Mouse (Mus musculus): ENCODE results near the gene Olfr295. TPM values are rescaled to one million over a fixed set of nuclear protein-coding genes. Genes with fewer than 3 reads are reported as not detected.

Olfr295 gene
- not detected for polyA plus RNA-seq (2014; fragmentation: Illumina TruSeq; extraction: RNeasy Lipid Tissue Mini Kit (QIAGEN cat#74804); ENCODE audit: low read depth, low replicate concordance)

GRCm38 (mm10) chr7:86583562-86583961 is at the start of gene Olfr295:
Olfr295 (plus strand) TSS chr7:86583862.

GRCm38 (mm10) chr7:86616543-86616942 is 32.9 kb downstream of the Olfr295 start, which contains the start of gene Olfr294:
Olfr294 (minus strand) TSS chr7:86616643.

Other genes with a start within 250 kb of the Olfr295 start
- gene Olfr307, start 246.3 kb upstream of the Olfr295 start, polyA plus RNA-seq (2014; fragmentation: Illumina TruSeq; extraction: RNeasy Lipid Tissue Mini Kit (QIAGEN cat#74804); ENCODE audit: low read depth, low replicate concordance), result 0.31 TPM
- 0.10 TPM for gene Olfr305, start 216.9 kb upstream of the Olfr295 start, polyA plus RNA-seq (2014; fragmentation: Illumina TruSeq; extraction: RNeasy Lipid Tissue Mini Kit (QIAGEN cat#74804); ENCODE audit: low read depth, low replicate concordance)
- gene Olfr304, start 197.2 kb upstream of the Olfr295 start, polyA plus RNA-seq (2014; fragmentation: Illumina TruSeq; extraction: RNeasy Lipid Tissue Mini Kit (QIAGEN cat#74804); ENCODE audit: low read depth, low replicate concordance), result not detected
- gene Olfr303, start 186.1 kb upstream of the Olfr295 start, polyA plus RNA-seq (2014; fragmentation: Illumina TruSeq; extraction: RNeasy Lipid Tissue Mini Kit (QIAGEN cat#74804); ENCODE audit: low read depth, low replicate concordance), result 3.3 TPM
- 0.62 TPM for gene Olfr301, start 180.0 kb upstream of the Olfr295 start, polyA plus RNA-seq (2014; fragmentation: Illumina TruSeq; extraction: RNeasy Lipid Tissue Mini Kit (QIAGEN cat#74804); ENCODE audit: low read depth, low replicate concordance)
- gene Olfr299, start 123.9 kb upstream of the Olfr295 start, polyA plus RNA-seq (2014; fragmentation: Illumina TruSeq; extraction: RNeasy Lipid Tissue Mini Kit (QIAGEN cat#74804); ENCODE audit: low read depth, low replicate concordance), result not detected
- not detected for gene Olfr298, start 91.4 kb upstream of the Olfr295 start, polyA plus RNA-seq (2014; fragmentation: Illumina TruSeq; extraction: RNeasy Lipid Tissue Mini Kit (QIAGEN cat#74804); ENCODE audit: low read depth, low replicate concordance)
- not detected for gene Olfr297, start 63.9 kb upstream of the Olfr295 start, polyA plus RNA-seq (2014; fragmentation: Illumina TruSeq; extraction: RNeasy Lipid Tissue Mini Kit (QIAGEN cat#74804); ENCODE audit: low read depth, low replicate concordance)
- gene Olfr294, start 32.8 kb downstream of the Olfr295 start, polyA plus RNA-seq (2014; fragmentation: Illumina TruSeq; extraction: RNeasy Lipid Tissue Mini Kit (QIAGEN cat#74804); ENCODE audit: low read depth, low replicate concordance), result not detected
- not detected for gene Olfr293, start 65.2 kb downstream of the Olfr295 start, polyA plus RNA-seq (2014; fragmentation: Illumina TruSeq; extraction: RNeasy Lipid Tissue Mini Kit (QIAGEN cat#74804); ENCODE audit: low read depth, low replicate concordance)
- gene Olfr292, start 104.5 kb downstream of the Olfr295 start, polyA plus RNA-seq (2014; fragmentation: Illumina TruSeq; extraction: RNeasy Lipid Tissue Mini Kit (QIAGEN cat#74804); ENCODE audit: low read depth, low replicate concordance), result not detected
- 9.8 TPM for gene Folh1, start 192.1 kb downstream of the Olfr295 start, polyA plus RNA-seq (2014; fragmentation: Illumina TruSeq; extraction: RNeasy Lipid Tissue Mini Kit (QIAGEN cat#74804); ENCODE audit: low read depth, low replicate concordance)
- not detected for gene Vmn2r77, start 211.2 kb downstream of the Olfr295 start, polyA plus RNA-seq (2014; fragmentation: Illumina TruSeq; extraction: RNeasy Lipid Tissue Mini Kit (QIAGEN cat#74804); ENCODE audit: low read depth, low replicate concordance)